ENCODE assay signal across 23 mouse cellular contexts in the genomic region with DNA sequence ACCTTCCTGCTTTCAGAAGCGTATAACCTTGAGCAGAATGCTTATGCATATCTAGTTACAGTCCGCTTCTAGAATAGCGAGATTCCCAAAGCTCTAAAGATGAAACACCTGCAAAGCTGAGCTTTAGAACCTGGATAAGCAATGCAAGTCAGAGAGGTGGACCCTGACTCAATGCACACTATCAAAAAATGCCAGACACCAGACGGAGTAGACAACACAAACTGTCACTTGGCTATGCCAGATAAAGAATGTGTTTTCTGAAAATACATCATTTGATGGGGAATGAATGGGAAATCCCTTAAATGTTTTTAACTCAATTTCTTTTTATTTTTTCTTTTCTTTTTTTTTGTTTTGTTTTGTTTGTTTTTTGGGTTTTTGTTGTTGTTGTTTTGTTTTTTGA. TPM values are rescaled to one million over a fixed set of nuclear protein-coding genes. Genes with fewer than 3 reads are reported as not detected.
A peak's percentile ranks its signal among the peaks of the same experiment; 100 is the strongest.
DNase-seq lines count a peak whose midpoint lies in the region; ATAC-seq and TF ChIP-seq lines count a peak whose summit lies in the region.
"Had no signal": no experiment of that assay in that cellular context is flagged by ENCODE, and none has a peak within 500 bp of the region (broad histone marks: within the 10 kb centered on the region; RNA-seq: fewer than 3 reads in every experiment).

No protein-coding gene starts in this region.

- 0 out of 2 replicates have a peak overlapping the region, but pooled peaks have one; percentile 16 for H3K4me2 ChIP-seq in liver, embryonic 13.5 days
- no peak overlapping the region for H3K4me2 ChIP-seq in liver, postnatal 0 days (ENCODE audit: low read depth, low read length)
- H3K4me2 ChIP-seq: embryonic facial prominence, embryonic 12.5 days; forebrain, embryonic 13.5 days; heart, embryonic 11.5 days; heart, embryonic 15.5 days; hindbrain, embryonic 13.5 days had no signal

- H3K36me3 ChIP-seq in heart, embryonic 10.5 days = 0 out of 2 replicates have a peak, but pooled peaks cover 2% of the 10 kb centered on the region
- peaks cover 1 to 21% of the 10 kb centered on the region in 2 experiments; a peak in 3 of 4 replicates for H3K36me3 ChIP-seq in MEL (ENCODE audit: control insufficient read depth in 1 of 2, insufficient read depth in 2 of 2, low read length in 2 of 2)
- H3K36me3 ChIP-seq in liver, embryonic 13.5 days = peaks cover 12% of the 10 kb centered on the region; the same call in 1 of the 2 replicates
- no peaks in the 10 kb centered on the region; the same call in 1 of the 2 replicates for H3K36me3 ChIP-seq in liver, postnatal 0 days (replicated peaks; ENCODE audit: insufficient read depth, low read length)
- H3K36me3 ChIP-seq: heart, embryonic 15.5 days; hindbrain, embryonic 13.5 days had no signal

- no peak for TF ChIP-seq CTCF in MEL (IDR thresholded peaks at IDR 0.05 in 2 of 3, conservative IDR thresholded peaks at IDR 0.05 in 1 of 3; ENCODE audit: control insufficient read depth in 1 of 3, insufficient read depth in 1 of 3, low read depth in 2 of 3, low read length in 3 of 3, poor library complexity in 1 of 3, severe bottlenecking in 1 of 3)
- no peak for TF ChIP-seq CTCF in liver, postnatal 0 days (IDR thresholded peaks at IDR 0.05; ENCODE audit: low read depth)

- no peak for TF ChIP-seq RAD21 in MEL (IDR thresholded peaks at IDR 0.05; ENCODE audit: low read depth, low read length)

- TF ChIP-seq POLR2A in MEL (IDR thresholded peaks at IDR 0.05; ENCODE audit: control insufficient read depth in 1 of 2, insufficient read depth in 1 of 2, low read depth in 1 of 2, low read length in 2 of 2, poor library complexity in 1 of 2) = no peak

- no peak overlapping the region for H3K4me3 ChIP-seq in heart, embryonic 10.5 days
- H3K4me3 ChIP-seq in MEL (ENCODE audit: control insufficient read depth in 1 of 2, insufficient read depth in 1 of 2, low read depth in 2 of 2, low read length in 2 of 2) = no peak overlapping the region
- H3K4me3 ChIP-seq in liver, embryonic 13.5 days (replicated peaks) = no peak overlapping the region
- H3K4me3 ChIP-seq in liver, postnatal 0 days (ENCODE audit: low read depth, low read length) = no peak overlapping the region
- H3K4me3 ChIP-seq: embryonic facial prominence, embryonic 12.5 days; forebrain, embryonic 13.5 days; heart, embryonic 15.5 days; hindbrain, embryonic 13.5 days had no signal

- peaks cover 13% of the 10 kb centered on the region; the same call in 1 of the 2 replicates for H3K4me1 ChIP-seq in heart, embryonic 10.5 days
- peaks cover 13 to 18% of the 10 kb centered on the region in 2 experiments for H3K4me1 ChIP-seq in MEL (ENCODE audit: control insufficient read depth in 1 of 2, insufficient read depth in 2 of 2, low read length in 2 of 2)
- H3K4me1 ChIP-seq in liver, embryonic 13.5 days (replicated peaks) = peaks cover 82% of the 10 kb centered on the region
- peaks cover 7% of the 10 kb centered on the region for H3K4me1 ChIP-seq in liver, postnatal 0 days (ENCODE audit: insufficient read depth)
- H3K4me1 ChIP-seq: embryonic facial prominence, embryonic 12.5 days; hindbrain, embryonic 13.5 days had no signal

- H3K27ac ChIP-seq in heart, embryonic 10.5 days = no peak overlapping the region
- no peak overlapping the region for H3K27ac ChIP-seq in MEL (ENCODE audit: control insufficient read depth, low read depth, low read length)
- peak overlapping the region; percentile 73 for H3K27ac ChIP-seq in liver, embryonic 13.5 days
- H3K27ac ChIP-seq in liver, postnatal 0 days (ENCODE audit: low read depth) = no peak overlapping the region
- H3K27ac ChIP-seq: embryonic facial prominence, embryonic 12.5 days; forebrain, embryonic 13.5 days; heart, embryonic 15.5 days; hindbrain, embryonic 13.5 days had no signal

- 87% methylated on average over 4 of the region's 4 CpGs for WGBS in heart, embryonic 10.5 days
- WGBS in liver, embryonic 13.5 days (ENCODE audit: insufficient replicate concordance) = 46% methylated on average over 4 of the region's 4 CpGs
- WGBS in liver, postnatal 0 days (ENCODE audit: insufficient replicate concordance) = 70% methylated on average over 4 of the region's 4 CpGs

- no peak overlapping the region for H3K9ac ChIP-seq in MEL (ENCODE audit: control insufficient read depth, low read depth, low read length, poor library complexity, severe bottlenecking)
- H3K9ac ChIP-seq in liver, embryonic 13.5 days = no peak overlapping the region
- no peak overlapping the region for H3K9ac ChIP-seq in liver, postnatal 0 days (replicated peaks)
- H3K9ac ChIP-seq: embryonic facial prominence, embryonic 12.5 days; forebrain, embryonic 13.5 days; heart, embryonic 15.5 days; hindbrain, embryonic 13.5 days had no signal

- ATAC-seq in liver, embryonic 13.5 days (ENCODE audit: low read depth) = peak; percentile 75
- ATAC-seq in liver, postnatal 0 days = no peak
- ATAC-seq: CD4-positive, CD25-positive, alpha-beta regulatory T cell, adult 4 months; forebrain, embryonic 13.5 days had no signal

- peaks cover 25% of the 10 kb centered on the region for H3K79me2 ChIP-seq in MEL (ENCODE audit: control insufficient read depth, insufficient read depth, low read length, poor library complexity)

- peak; percentile 67 to 79 for TF ChIP-seq EP300 in MEL (IDR thresholded peaks at IDR 0.05; ENCODE audit: low read depth in 1 of 2, low read length in 2 of 2)
- peak; percentile 73 for TF ChIP-seq EP300 in liver, postnatal 0 days (IDR thresholded peaks at IDR 0.05; ENCODE audit: low read depth)

- no peaks in the 10 kb centered on the region for H3K9me3 ChIP-seq in heart, embryonic 10.5 days
- H3K9me3 ChIP-seq in MEL (replicated peaks; ENCODE audit: insufficient read depth, low read length) = no peaks in the 10 kb centered on the region
- H3K9me3 ChIP-seq in liver, embryonic 13.5 days (replicated peaks) = no peaks in the 10 kb centered on the region
- H3K9me3 ChIP-seq in liver, postnatal 0 days (ENCODE audit: low read length) = no peaks in the 10 kb centered on the region
- H3K9me3 ChIP-seq: embryonic facial prominence, embryonic 12.5 days; forebrain, embryonic 13.5 days; G1E; heart, embryonic 15.5 days; hindbrain, embryonic 13.5 days had no signal

- no peaks in the 10 kb centered on the region for H3K27me3 ChIP-seq in heart, embryonic 10.5 days (ENCODE audit: insufficient read depth, poor library complexity, severe bottlenecking)
- no peaks in the 10 kb centered on the region for H3K27me3 ChIP-seq in MEL (ENCODE audit: control insufficient read depth in 1 of 2, insufficient read depth in 2 of 2, low read length in 2 of 2)
- H3K27me3 ChIP-seq in liver, embryonic 13.5 days = no peaks in the 10 kb centered on the region
- no peaks in the 10 kb centered on the region for H3K27me3 ChIP-seq in liver, postnatal 0 days (ENCODE audit: insufficient read depth, low read length)
- H3K27me3 ChIP-seq: embryonic facial prominence, embryonic 12.5 days; forebrain, embryonic 13.5 days; heart, embryonic 15.5 days; hindbrain, embryonic 13.5 days had no signal

- peak; percentile 24 for DNase-seq in heart, adult 11 months
- no peak for DNase-seq in heart, embryonic 10.5 days (ENCODE audit: low spot score)
- no peak for DNase-seq in MEL (ENCODE audit: low read depth, low spot score)
- DNase-seq in liver, embryonic 13.5 days = peak; percentile 38
- no peak for DNase-seq in liver, postnatal 0 days
- DNase-seq in right cerebral cortex, postnatal 10 days (ENCODE audit: low spot score in 2 of 2) = no peak
- DNase-seq in urinary bladder, adult 18-20 months (ENCODE audit: low spot score in 2 of 2) = no peak
- no peak for DNase-seq in gastrocnemius, adult 18-20 months (ENCODE audit: low spot score)
- DNase-seq: adrenal gland, postnatal 10 days; B cell, adult 2 months; cerebellum, adult 11 months; cerebellum, adult 8-10 months; cerebellum, postnatal 14 days; gastrocnemius, postnatal 36 days; heart, adult 18-20 months; heart, postnatal 14 days had no signal

TF ChIP-seq in MEL, 35 proteins besides CTCF, POLR2A, EP300 and RAD21 (continues in another document):
- TF ChIP-seq SMC3 (IDR thresholded peaks at IDR 0.05; ENCODE audit: low read depth, low read length) (no peak), ZKSCAN1 (IDR thresholded peaks at IDR 0.05; ENCODE audit: low read depth, low read length) (no peak), MAX (IDR thresholded peaks at IDR 0.05; ENCODE audit: low read length) (no peak), ETS1 (IDR thresholded peaks at IDR 0.05; ENCODE audit: low read depth, low read length) (0 out of 2 replicates have a peak, but pooled peaks have one; percentile 29), TAL1 (IDR thresholded peaks at IDR 0.05; ENCODE audit: low read length) (peak; percentile 53), JUND (IDR thresholded peaks at IDR 0.05; ENCODE audit: low read depth, low read length) (no peak), ZNF384 (IDR thresholded peaks at IDR 0.05; ENCODE audit: low read depth, low read length) (0 out of 2 replicates have a peak, but pooled peaks have one; percentile 8), MYB (IDR thresholded peaks at IDR 0.05; ENCODE audit: low read depth, low read length) (no peak), GATA1 (IDR thresholded peaks at IDR 0.05; ENCODE audit: low read depth, low read length) (0 out of 2 replicates have a peak, but pooled peaks have one; percentile 47), KAT2A (conservative IDR thresholded peaks at IDR 0.05; ENCODE audit: low read depth, low read length) (no peak), GABPA (IDR thresholded peaks at IDR 0.05; ENCODE audit: low read depth, low read length) (no peak), TCF12 (IDR thresholded peaks at IDR 0.05; ENCODE audit: low read depth, low read length) (peak; percentile 81)

RNA-seq across cellular contexts. Expression of gene Vmp1, which starts 8.1 kb away (rescaled TPM):
- 107 and 115 TPM in 2 replicates for polyA plus RNA-seq in heart, embryonic 10.5 days (2016; fragmentation: Nextera tagmentation; extraction: Ambion mirVana)
- 61.8 and 64.4 TPM in 2 replicates for total RNA-seq in MEL (2012; rRNA removed)
- 10 to 100 TPM in 1 of 2 experiments, not detected in 1; 94.9 TPM for polyA plus RNA-seq in MEL (2012; ENCODE audit: insufficient read depth in 1 of 2, insufficient read length in 2 of 2, low read depth in 1 of 2, low replicate concordance in 2 of 2, missing spikeins in 1 of 2)
- 89.2 and 103 TPM in 2 replicates for polyA plus RNA-seq in liver, embryonic 13.5 days (2015; fragmentation: Nextera tagmentation; extraction: Ambion mirVana)
- 110 and 125 TPM in 2 replicates for polyA plus RNA-seq in liver, postnatal 0 days (2015; fragmentation: Nextera tagmentation; extraction: Ambion mirVana)
- total RNA-seq in gastrocnemius, adult 18-20 months (2021) = 10 to 100 TPM; 76.3 to 84.8 TPM

RNA-seq across cellular contexts. Expression of gene Ptrh2, which starts 8.3 kb away (rescaled TPM):
- 24.4 and 30.2 TPM in 2 replicates for polyA plus RNA-seq in heart, embryonic 10.5 days (2016; fragmentation: Nextera tagmentation; extraction: Ambion mirVana)
- total RNA-seq in MEL (2012; rRNA removed) = 37.3 and 40.3 TPM in 2 replicates
- 10 to 100 TPM in 1 of 2 experiments, not detected in 1; 30.0 TPM for polyA plus RNA-seq in MEL (2012; ENCODE audit: insufficient read depth in 1 of 2, insufficient read length in 2 of 2, low read depth in 1 of 2, low replicate concordance in 2 of 2, missing spikeins in 1 of 2)
- polyA plus RNA-seq in liver, embryonic 13.5 days (2015; fragmentation: Nextera tagmentation; extraction: Ambion mirVana) = 23.0 and 23.3 TPM in 2 replicates
- polyA plus RNA-seq in liver, postnatal 0 days (2015; fragmentation: Nextera tagmentation; extraction: Ambion mirVana) = 12.7 and 13.3 TPM in 2 replicates
- total RNA-seq in gastrocnemius, adult 18-20 months (2021) = 1 to 10 TPM; 6.3 to 6.5 TPM

Comparison
In these comparisons a context has a peak if more than half of its experiments do, and no peak if none do; other contexts are left out.
1. DNase-seq: peak in heart, adult 11 months (single experiment) and liver, embryonic 13.5 days (single experiment); none in heart, embryonic 10.5 days (single experiment), MEL (single experiment), liver, postnatal 0 days (single experiment), right cerebral cortex, postnatal 10 days (0 of 2), urinary bladder, adult 18-20 months (0 of 2) and gastrocnemius, adult 18-20 months (single experiment).